ENCODE assay signal across 16 mouse cellular contexts in genomic region chr12:119330644-119331043, GRCm38 (mm10). TPM values are rescaled to one million over a fixed set of nuclear protein-coding genes. Genes with fewer than 3 reads are reported as not detected.
"Had no signal": no experiment of that assay in that cellular context is flagged by ENCODE, and none has a peak within 500 bp of the region (broad histone marks: within the 10 kb centered on the region; RNA-seq: fewer than 3 reads in every experiment).

No protein-coding gene starts in this region.

- H3K9me3 ChIP-seq: limb, embryonic 13.5 days; midbrain, embryonic 15.5 days; neural tube, embryonic 12.5 days; stomach, embryonic 15.5 days had no signal

- ATAC-seq: intestine, postnatal 0 days; lung, postnatal 0 days; midbrain, embryonic 15.5 days had no signal

- H3K4me1 ChIP-seq: limb, embryonic 13.5 days; stomach, embryonic 15.5 days had no signal

- H3K4me3 ChIP-seq: left cerebral cortex, adult 2 months; limb, embryonic 13.5 days; midbrain, embryonic 15.5 days; neural tube, embryonic 12.5 days; stomach, embryonic 15.5 days had no signal

- H3K9ac ChIP-seq: limb, embryonic 13.5 days; liver, embryonic 14.5 days; midbrain, embryonic 15.5 days; neural tube, embryonic 12.5 days; stomach, embryonic 15.5 days had no signal

- H3K36me3 ChIP-seq: limb, embryonic 13.5 days; midbrain, embryonic 15.5 days; neural tube, embryonic 12.5 days; stomach, embryonic 15.5 days had no signal

- H3K27ac ChIP-seq: left cerebral cortex, adult 2 months; limb, embryonic 13.5 days; liver, embryonic 14.5 days; midbrain, embryonic 15.5 days; neural tube, embryonic 12.5 days; stomach, embryonic 15.5 days had no signal

- H3K4me2 ChIP-seq: limb, embryonic 13.5 days; midbrain, embryonic 15.5 days; neural tube, embryonic 12.5 days; stomach, embryonic 15.5 days had no signal

- H3K27me3 ChIP-seq: limb, embryonic 13.5 days; midbrain, embryonic 15.5 days; neural tube, embryonic 12.5 days; stomach, embryonic 15.5 days had no signal

- DNase-seq: kidney, adult 8-10 months; kidney, postnatal 25 days; lung, adult 18-20 months; lung, postnatal 4 days; right cerebral cortex, postnatal 4 days; spleen, adult 18-20 months; thymus, postnatal 36 days had no signal

RNA-seq across cellular contexts. Expression of gene Macc1, which starts 16.6 kb away (rescaled TPM):
- polyA plus RNA-seq: liver, adult 2 months had no signal
